Mouse (Mus musculus) heart, embryonic 15.5 days (tissue): ENCODE results near the gene Esr2. TPM values are rescaled to one million over a fixed set of nuclear protein-coding genes. Genes with fewer than 3 reads are reported as not detected.
"Not testable (repeated sequence)": the region's sequence is repeated elsewhere in the genome, so short reads cannot be mapped to it uniquely, and the experiment has no call there.

Source experiments
- ATAC-seq: fragments of 200-750 bp; cut with Nextera tagmentation; replicated peaks from 2 replicates; pipeline ENCODE4 v1.8.0; 2017; ENCODE audit warnings: low read depth, moderate TSS enrichment; ENCODE audit not compliant: insufficient number of reproducible peaks, insufficient read depth, low FRiP score
- H3K27ac ChIP-seq: fragments of 300-500 bp; sonication (generic); 2 replicates; pipeline ENCODE4 v1.5.1; 2015; ENCODE audit warnings: mild to moderate bottlenecking, inconsistent platforms
- H3K27me3 ChIP-seq: fragments of 300-500 bp; sonication (generic); 2 replicates; pipeline ENCODE4 v1.6.1; 2015; ENCODE audit warnings: inconsistent platforms
- H3K36me3 ChIP-seq: fragments of 300-500 bp; sonication (generic); 2 replicates; pipeline ENCODE4 v1.6.1; 2015; ENCODE audit warnings: mild to moderate bottlenecking, inconsistent platforms
- H3K4me1 ChIP-seq: fragments of 300-500 bp; sonication (generic); replicated peaks from 2 replicates; pipeline ENCODE4 v1.6.1; 2015; ENCODE audit warnings: inconsistent platforms
- H3K4me2 ChIP-seq: fragments of 300-500 bp; sonication (generic); 2 replicates; pipeline ENCODE4 v1.6.1; 2015; ENCODE audit warnings: inconsistent platforms, mild to moderate bottlenecking, moderate library complexity
- H3K4me3 ChIP-seq: fragments of 300-500 bp; sonication (generic); 2 replicates; pipeline ENCODE4 v1.5.1; 2015; ENCODE audit warnings: mild to moderate bottlenecking, inconsistent platforms
- H3K9ac ChIP-seq: fragments of 300-500 bp; sonication (generic); 2 replicates; pipeline ENCODE4 v1.6.1; 2015; ENCODE audit warnings: mild to moderate bottlenecking, inconsistent platforms
- H3K9me3 ChIP-seq: fragments of 300-500 bp; sonication (generic); replicated peaks from 2 replicates; pipeline ENCODE4 v1.6.1; 2016; ENCODE audit warnings: inconsistent platforms
- WGBS: fragments of 180-500 bp; shearing (Covaris S2); methylation state at CpG from one replicate; pipeline ENCODE4 v1.1.7; 2015; ENCODE audit warnings: mixed read lengths; 5-methylcytosine and 5-hydroxymethylcytosine counted together
- polyA plus RNA-seq: library from polyadenylated mRNA; unstranded; fragments of >200 nt; fragmentation: Nextera tagmentation; extraction: Ambion mirVana; gene quantifications from 2 replicates; pipeline ENCODE4 v1.2.1, GENCODE M21; 2015

Esr2 gene
- 0.24 and 0.28 TPM in 2 replicates for polyA plus RNA-seq

DNA sequence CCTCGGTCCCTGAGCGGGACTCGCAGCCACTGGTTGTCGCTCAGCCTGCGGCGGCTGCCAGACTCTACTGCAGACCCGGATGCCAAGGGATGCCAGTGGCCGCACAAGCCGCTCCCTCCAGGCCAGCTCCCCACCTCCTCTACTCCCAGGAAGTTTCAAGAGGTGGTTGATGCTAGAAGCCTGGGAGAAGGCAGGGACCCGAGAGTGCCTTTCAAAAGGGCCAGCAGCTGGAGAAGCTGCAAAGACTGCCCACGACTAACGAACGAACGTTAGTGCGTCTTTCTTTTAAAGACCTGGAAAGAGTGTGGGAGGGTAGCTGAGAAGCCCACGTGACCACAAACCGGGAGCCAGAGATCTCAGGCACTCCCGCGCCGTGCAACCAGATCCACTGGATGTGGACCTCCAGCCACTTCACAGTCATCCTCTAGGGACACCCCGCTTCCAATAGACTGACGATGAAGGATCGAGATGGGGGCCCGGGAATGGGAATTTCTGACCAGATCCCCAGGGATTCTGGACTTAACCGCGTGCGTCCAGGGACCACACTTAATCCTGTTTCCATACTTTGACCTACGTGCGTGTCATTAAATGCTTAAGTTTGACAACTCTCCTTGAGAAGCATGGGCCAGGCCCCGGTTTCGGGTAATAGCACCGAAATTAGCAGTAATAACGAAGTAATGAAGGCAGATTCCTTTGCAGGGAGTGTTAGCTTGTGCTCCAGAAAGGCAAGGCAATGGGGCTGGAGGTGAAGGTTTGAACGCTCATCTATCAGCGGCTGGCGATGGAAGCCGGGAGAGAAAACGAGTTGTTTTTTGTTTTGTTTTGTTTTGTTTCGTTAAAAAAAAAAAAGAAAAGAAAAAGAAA is at the start of gene Esr2:
Esr2 (minus strand) TSS at position 260 of the 864 bp plus-strand sequence.
- Histone ChIP-seq H3K27me3 (no peaks in the 10 kb centered on the region), H3K4me3 (peak within 1 kb of the TSS; percentile 56), H3K9me3 (no peaks in the 10 kb centered on the region), H3K36me3 (no peaks in the 10 kb centered on the region), H3K4me2 (peak within 1 kb of the TSS; percentile 86), H3K4me1 (peaks cover 8% of the 10 kb centered on the region; the same call in 1 of the 2 replicates), H3K27ac (no peak within 1 kb of the TSS), H3K9ac (peak within 1 kb of the TSS; percentile 50)
- under 1% methylated on average over 39 of the region's 39 CpGs for WGBS
- peak; percentile 70 for ATAC-seq

DNA sequence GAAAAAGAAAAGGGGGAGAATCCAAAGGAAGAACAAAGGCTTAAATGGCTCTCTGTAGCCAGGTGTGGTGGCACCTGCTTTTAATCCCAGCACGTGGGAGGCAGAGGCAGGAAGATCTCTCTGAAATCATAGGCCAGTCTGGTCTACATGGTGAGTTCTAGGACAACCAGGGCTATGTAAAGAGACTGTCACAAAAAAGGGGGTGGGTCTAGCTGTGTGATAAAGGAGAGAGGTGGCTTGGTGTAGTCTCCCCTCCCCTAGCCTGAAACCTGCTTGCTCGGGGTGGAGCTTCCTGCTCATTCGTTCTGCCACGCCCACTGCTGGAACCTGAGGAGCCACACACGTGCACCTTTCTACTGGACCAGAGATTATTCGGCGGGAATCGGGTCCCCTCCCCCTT is 45.0 kb upstream of the Esr2 start:
- not testable (repeated sequence) for H3K4me1 ChIP-seq, H3K27me3 ChIP-seq, ATAC-seq, H3K9ac ChIP-seq, H3K9me3 ChIP-seq, H3K27ac ChIP-seq, H3K36me3 ChIP-seq, H3K4me3 ChIP-seq, H3K4me2 ChIP-seq
- 57% methylated on average over 3 of the region's 8 CpGs for WGBS

DNA sequence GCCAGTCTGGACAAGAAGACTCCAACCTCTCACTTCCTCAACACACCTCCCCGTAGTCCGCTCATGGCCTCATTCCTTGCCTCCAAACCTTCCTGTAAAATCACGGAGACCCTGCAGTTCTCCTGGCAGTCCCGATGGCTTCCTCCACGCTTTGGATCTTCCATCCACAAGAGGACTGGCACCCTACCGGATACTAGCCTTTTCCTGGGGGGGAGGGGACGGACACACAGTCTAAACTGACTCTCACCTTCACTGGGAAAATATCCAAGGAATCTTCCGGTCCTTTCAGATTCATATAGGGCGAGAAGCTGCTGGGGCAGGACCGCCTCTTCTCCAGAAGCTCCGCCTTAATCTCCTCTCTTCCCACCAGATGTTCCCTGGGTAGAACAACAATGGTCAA is 39.7 kb upstream of the Esr2 start:
- Histone ChIP-seq H3K9me3 (no peaks in the 10 kb centered on the region), H3K27me3 (no peaks in the 10 kb centered on the region), H3K4me2 (no peak overlapping the region), H3K4me3 (no peak overlapping the region), H3K36me3 (no peaks in the 10 kb centered on the region), H3K9ac (no peak overlapping the region), H3K4me1 (0 out of 2 replicates have a peak, but pooled peaks cover 4% of the 10 kb centered on the region), H3K27ac (no peak overlapping the region)
- 67% methylated on average over 11 of the region's 11 CpGs for WGBS
- no peak for ATAC-seq

DNA sequence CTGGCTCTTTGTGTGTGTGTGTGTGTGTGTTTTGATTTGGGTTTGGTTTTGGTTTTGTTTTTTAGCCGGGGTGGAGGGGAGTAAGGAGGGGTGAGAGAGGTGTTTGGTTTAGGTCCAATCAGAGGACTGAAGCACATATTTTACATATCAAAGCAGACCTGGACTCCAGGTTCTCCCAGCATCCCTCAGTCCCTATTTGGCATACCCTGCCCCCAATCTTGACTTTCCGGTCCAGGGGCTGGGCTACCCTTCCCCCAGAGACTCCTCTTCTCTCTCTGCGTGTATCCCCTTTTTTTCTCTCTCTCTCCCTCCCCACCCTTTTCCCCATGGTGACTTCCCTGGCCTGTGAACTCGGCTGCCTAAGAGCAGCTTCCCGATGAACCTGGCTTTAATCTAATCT is 38.1 kb upstream of the Esr2 start:
- no peak overlapping the region for H3K9ac ChIP-seq
- H3K27me3 ChIP-seq: no peaks in the 10 kb centered on the region
- H3K4me3 ChIP-seq: no peak overlapping the region
- no peaks in the 10 kb centered on the region for H3K36me3 ChIP-seq
- H3K27ac ChIP-seq: no peak overlapping the region
- no peak for ATAC-seq
- 21% methylated on average over 5 of the region's 5 CpGs for WGBS
- no peaks in the 10 kb centered on the region for H3K9me3 ChIP-seq
- H3K4me2 ChIP-seq: peak overlapping the region; percentile 5; the same call in 1 of the 2 replicates
- H3K4me1 ChIP-seq: 0 out of 2 replicates have a peak, but pooled peaks cover 4% of the 10 kb centered on the region

DNA sequence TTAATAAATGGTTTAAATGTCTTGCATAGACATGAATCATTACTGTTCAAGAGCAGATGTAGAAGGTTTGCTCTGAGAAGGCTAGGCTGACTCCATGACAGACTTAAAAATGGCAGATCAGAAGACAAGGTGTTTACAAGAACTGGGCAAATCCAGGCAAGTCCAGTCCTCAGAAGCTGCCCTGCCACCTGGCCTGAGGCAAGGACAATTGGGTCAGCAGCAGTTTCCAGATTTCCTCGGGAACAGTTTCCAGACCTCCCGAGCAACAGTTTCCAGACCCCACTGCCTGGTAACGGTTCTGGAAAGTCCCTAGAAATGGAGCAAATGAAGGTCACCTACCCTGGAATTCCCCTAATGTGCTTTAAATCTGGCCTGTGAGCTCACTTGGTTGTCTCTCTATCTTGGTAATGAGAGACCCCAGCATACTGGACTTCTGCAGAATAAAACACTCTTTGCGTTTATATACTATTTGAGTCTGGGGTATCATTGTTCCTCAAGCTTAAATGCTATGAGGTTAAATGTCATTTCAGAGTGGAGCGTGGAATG is 32.4 kb upstream of the Esr2 start:
- H3K4me1 ChIP-seq: no peaks in the 10 kb centered on the region
- no peak overlapping the region for H3K4me3 ChIP-seq
- no peaks in the 10 kb centered on the region for H3K9me3 ChIP-seq
- 86% methylated on average over 5 of the region's 5 CpGs for WGBS
- H3K9ac ChIP-seq: no peak overlapping the region
- H3K36me3 ChIP-seq: no peaks in the 10 kb centered on the region
- H3K4me2 ChIP-seq: no peak overlapping the region
- H3K27ac ChIP-seq: no peak overlapping the region
- H3K27me3 ChIP-seq: no peaks in the 10 kb centered on the region
- no peak for ATAC-seq

DNA sequence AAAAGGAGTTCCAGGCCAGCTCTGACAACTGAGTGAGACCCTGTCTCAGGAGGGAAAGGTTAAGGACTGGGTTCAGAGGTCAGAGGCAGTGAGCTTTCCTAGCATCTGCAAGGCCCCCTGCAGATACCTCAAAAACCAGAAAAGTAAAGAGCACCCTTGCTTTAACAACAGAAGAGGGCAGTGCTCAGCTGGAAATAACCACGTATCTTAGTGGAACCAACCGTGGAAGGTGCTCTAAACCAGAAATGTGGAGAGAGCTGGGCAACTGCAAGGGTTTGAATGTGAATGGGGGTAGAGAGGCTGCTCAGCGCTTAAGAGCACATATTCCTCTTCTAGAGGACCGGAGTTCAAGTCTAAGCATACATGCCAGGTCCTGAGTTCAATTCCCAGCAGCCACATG is 23.3 kb upstream of the Esr2 start:
- Histone ChIP-seq H3K27me3 (0 out of 2 replicates have a peak, but pooled peaks cover 1% of the 10 kb centered on the region), H3K36me3 (no peaks in the 10 kb centered on the region), H3K27ac (no peak overlapping the region), H3K9me3 (no peaks in the 10 kb centered on the region), H3K4me3 (no peak overlapping the region), H3K9ac (no peak overlapping the region), H3K4me1 (peaks cover 8% of the 10 kb centered on the region), H3K4me2 (no peak overlapping the region)
- WGBS: 68% methylated on average over 4 of the region's 4 CpGs
- no peak for ATAC-seq

DNA sequence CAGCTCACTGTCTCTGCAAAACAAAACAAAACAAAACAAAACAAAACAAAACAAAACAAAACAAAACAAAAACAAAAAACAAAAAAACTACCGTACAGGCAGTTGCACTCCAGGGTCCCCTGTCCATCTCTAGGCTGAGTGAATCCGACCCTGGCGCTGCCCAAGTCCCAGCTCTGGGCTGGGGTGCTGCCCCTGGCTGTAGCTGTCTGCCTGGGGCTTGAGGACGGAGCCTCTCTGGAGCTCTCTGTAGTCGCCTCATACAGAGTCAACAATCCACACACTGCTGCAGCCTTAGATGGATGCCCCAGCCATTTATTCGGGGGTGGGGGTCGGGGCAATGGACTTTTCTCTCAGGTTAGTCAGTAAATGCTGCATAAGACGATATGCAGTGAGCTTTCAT is 20.0 kb upstream of the Esr2 start:
- Histone ChIP-seq H3K4me1 (peaks cover 8% of the 10 kb centered on the region), H3K4me2 (peak overlapping the region; percentile 89), H3K27me3 (0 out of 2 replicates have a peak, but pooled peaks cover 4% of the 10 kb centered on the region), H3K36me3 (no peaks in the 10 kb centered on the region), H3K9ac (no peak overlapping the region), H3K4me3 (peak overlapping the region; percentile 46; the same call in 1 of the 2 replicates), H3K27ac (no peak overlapping the region), H3K9me3 (no peaks in the 10 kb centered on the region)
- ATAC-seq: no peak
- 43% methylated on average over 8 of the region's 8 CpGs for whole genome bisulfite sequencing

DNA sequence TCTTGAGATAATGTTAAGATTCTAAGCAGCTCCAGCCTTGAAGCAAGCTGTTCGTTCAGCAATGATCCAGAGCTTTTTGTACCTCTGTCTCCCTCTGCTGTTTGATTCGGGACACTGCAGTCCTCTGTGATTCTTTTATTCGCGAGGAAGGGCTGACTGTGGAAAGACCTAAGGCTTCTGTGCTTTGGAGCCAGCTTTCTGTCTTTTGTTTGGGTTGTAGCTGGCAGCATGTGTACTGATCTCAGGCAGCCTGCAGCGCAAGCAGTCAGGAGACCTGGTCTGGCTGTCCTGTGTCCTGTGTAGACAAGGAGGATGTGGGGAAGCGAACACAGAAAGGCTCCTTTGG is 19.6 kb upstream of the Esr2 start:
- Histone ChIP-seq H3K4me2 (peak overlapping the region; percentile 89), H3K9me3 (no peaks in the 10 kb centered on the region), H3K27ac (0 out of 2 replicates have a peak overlapping the region, but pooled peaks have one; percentile 72), H3K4me1 (peaks cover 8% of the 10 kb centered on the region), H3K4me3 (peak overlapping the region; percentile 46), H3K36me3 (no peaks in the 10 kb centered on the region), H3K27me3 (0 out of 2 replicates have a peak, but pooled peaks cover 4% of the 10 kb centered on the region), H3K9ac (no peak overlapping the region)
- ATAC-seq: peak; percentile 68
- 11% methylated on average over 6 of the region's 6 CpGs for WGBS

DNA sequence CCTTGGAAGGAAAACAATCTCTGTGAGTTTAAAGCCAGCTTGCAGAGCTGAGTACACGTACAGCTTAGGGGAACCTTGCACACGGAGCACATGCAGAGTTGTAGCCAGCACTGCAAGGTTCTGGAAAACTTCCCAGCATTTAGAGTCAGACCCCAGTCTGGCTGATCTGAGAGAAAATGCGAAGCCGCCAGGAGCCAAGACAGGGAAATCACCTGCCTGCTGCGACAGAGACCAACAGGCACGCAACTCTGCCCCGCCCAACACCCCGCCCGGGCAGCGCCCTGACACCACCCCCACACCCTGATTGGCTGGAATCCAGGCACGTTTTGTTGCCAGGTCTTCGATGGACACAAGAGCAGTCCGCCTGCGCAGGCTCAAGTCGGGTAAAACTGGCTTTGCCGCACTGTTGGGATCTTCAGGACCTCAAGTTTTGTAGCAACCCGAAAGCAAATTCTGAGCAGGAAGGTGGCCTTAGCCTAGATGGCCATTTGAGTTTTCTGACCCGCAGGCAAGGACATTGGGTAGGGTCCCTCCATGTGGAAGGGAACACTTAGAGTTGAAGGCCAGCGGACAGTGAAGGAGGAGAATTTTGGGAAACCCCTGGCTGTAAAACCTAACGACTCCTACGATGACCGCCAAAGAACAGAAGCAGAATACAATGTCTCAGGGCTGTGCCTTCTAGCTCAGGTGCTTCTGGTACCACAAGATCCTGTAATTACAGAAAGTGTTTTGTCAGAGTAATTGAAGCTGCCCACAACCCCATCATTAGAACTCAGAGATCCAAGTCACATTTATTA is 19.1 kb upstream of the Esr2 start:
- peak; percentile 85 for ATAC-seq
- peak overlapping the region; percentile 72 for H3K27ac ChIP-seq
- no peaks in the 10 kb centered on the region for H3K36me3 ChIP-seq
- H3K4me1 ChIP-seq: peaks cover 8% of the 10 kb centered on the region
- peak overlapping the region; percentile 46 for H3K4me3 ChIP-seq
- H3K4me2 ChIP-seq: peak overlapping the region; percentile 89
- WGBS: under 1% methylated on average over 22 of the region's 22 CpGs
- H3K27me3 ChIP-seq: 0 out of 2 replicates have a peak, but pooled peaks cover 4% of the 10 kb centered on the region
- peak overlapping the region; percentile 40 for H3K9ac ChIP-seq
- no peaks in the 10 kb centered on the region for H3K9me3 ChIP-seq

DNA sequence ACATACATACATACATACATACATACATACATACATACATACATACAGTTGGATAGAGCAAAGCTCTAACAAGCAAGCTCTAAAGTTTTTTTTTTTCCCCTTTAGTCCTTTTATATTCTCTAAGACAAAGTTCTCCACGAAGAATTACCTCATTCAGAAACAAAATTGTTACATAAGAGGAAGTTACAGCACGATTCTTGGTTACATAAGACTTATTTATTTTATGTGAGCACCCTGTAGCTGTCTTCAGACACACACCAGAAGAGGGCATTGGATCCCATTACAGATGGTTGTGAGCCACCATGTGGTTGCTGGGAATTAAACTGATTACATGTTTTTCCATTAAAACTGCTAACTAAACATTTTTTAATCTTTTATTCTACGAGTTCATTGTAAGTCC is 17.5 kb upstream of the Esr2 start:
- H3K9ac ChIP-seq: no peak overlapping the region
- 56% methylated on average over 3 of the region's 3 CpGs for WGBS

DNA sequence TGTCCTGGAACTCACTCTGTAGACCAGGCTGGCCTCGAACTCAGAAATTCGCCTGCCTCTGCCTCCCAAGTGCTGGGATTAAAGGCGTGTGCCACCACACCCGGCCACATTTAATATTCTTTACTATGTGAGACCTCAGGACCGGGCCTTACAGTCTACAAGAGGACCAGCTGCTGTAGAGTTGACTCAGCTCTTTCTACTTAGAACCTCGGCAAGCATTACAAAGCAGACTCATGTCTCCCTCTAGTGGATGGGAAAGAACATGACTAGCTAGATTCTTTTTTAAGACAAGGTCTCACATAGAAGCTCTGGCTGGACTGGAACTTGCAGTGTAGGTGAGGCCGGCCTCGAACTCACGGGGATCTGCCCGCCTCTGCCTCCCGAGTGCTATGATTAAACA is 13.9 kb upstream of the Esr2 start:
- Histone ChIP-seq H3K27ac (no peak overlapping the region), H3K9ac (no peak overlapping the region), H3K4me3 (no peak overlapping the region), H3K4me1 (0 out of 2 replicates have a peak, but pooled peaks cover 3% of the 10 kb centered on the region), H3K4me2 (no peak overlapping the region), H3K36me3 (no peaks in the 10 kb centered on the region), H3K9me3 (no peaks in the 10 kb centered on the region), H3K27me3 (0 out of 2 replicates have a peak, but pooled peaks cover 4% of the 10 kb centered on the region)
- ATAC-seq: no peak
- WGBS: 41% methylated on average over 11 of the region's 11 CpGs

More for the DNA sequence above, 17.5 kb upstream of the Esr2 start:
- Histone ChIP-seq H3K4me1 (peaks cover 8% of the 10 kb centered on the region), H3K4me3 (no peak overlapping the region), H3K27me3 (0 out of 2 replicates have a peak, but pooled peaks cover 4% of the 10 kb centered on the region), H3K27ac (no peak overlapping the region), H3K4me2 (no peak overlapping the region), H3K9me3 (no peaks in the 10 kb centered on the region), H3K36me3 (no peaks in the 10 kb centered on the region)
- no peak for ATAC-seq
